Mouse (Mus musculus) naive thymus-derived CD4-positive, alpha-beta T cell, adult 5 months (primary cell): ENCODE measurements around the gene Tlr11. TPM values are rescaled to one million over a fixed set of nuclear protein-coding genes. Genes with fewer than 3 reads are reported as not detected.

ENCODE experiments used
- polyA plus RNA-seq: library from polyadenylated mRNA; unstranded; fragments of 100-300 nt; shearing (Covaris generic); gene quantifications from one replicate; pipeline ENCODE4 v1.2.1, GENCODE M21; 2017

Gene Tlr11
- not detected for polyA plus RNA-seq

GRCm38 (mm10) chr14:50357593-50357992 is at the start of gene Tlr11:
Gene Tlr11, plus strand, starts transcription at chr14:50357914.

GRCm38 (mm10) chr14:50326661-50327060 is 31.1 kb upstream of the Tlr11 start, which contains the start of gene Olfr734:
Gene Olfr734, minus strand, starts transcription at chr14:50326761.

DNA sequence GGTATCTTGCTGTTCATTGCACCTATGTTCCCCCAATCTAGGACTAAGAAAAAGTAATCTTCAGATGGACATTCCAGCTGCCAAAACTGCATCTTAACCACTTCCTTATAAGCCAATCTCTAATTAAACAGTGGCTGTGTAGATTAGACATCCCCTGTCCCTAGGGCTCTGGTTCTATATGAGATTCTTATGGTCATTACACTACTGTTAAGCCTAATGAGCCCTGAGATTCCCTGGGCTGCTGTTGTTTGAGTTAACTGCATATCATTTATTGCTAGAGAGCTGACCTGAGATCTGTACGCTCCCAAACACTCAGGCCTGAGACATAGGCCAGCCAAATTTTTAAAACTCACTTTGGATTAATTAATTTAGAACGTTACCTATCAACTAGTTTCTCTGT is 8.9 kb upstream of the Tlr11 start, which contains the start of gene Olfr735:
TSS of gene Olfr735 (minus strand) at position 77 of the 400 bp plus-strand sequence.

GRCm38 (mm10) chr14:50380863-50381262 is 23.1 kb downstream of the Tlr11 start, which contains the start of gene Olfr736:
Gene Olfr736, plus strand, starts transcription at chr14:50381163.

GRCm38 (mm10) chr14:50407268-50407667 is 49.6 kb downstream of the Tlr11 start, which contains the start of gene Olfr738:
Gene Olfr738, plus strand, starts transcription at chr14:50407568.

Other genes with a start within 250 kb of the Tlr11 start
- gene Olfr727, start 234.7 kb upstream of the Tlr11 start, polyA plus RNA-seq = 0.30 TPM
- gene Olfr728, start 215.2 kb upstream of the Tlr11 start, polyA plus RNA-seq = not detected
- gene Olfr729, start 205.0 kb upstream of the Tlr11 start, polyA plus RNA-seq = 0.30 TPM
- not detected for gene Olfr730, start 169.7 kb upstream of the Tlr11 start, polyA plus RNA-seq
- gene Olfr731, start 116.0 kb upstream of the Tlr11 start, polyA plus RNA-seq = 0.06 TPM
- gene Olfr732, start 73.7 kb upstream of the Tlr11 start, polyA plus RNA-seq = not detected
- not detected for gene Olfr733, start 56.4 kb upstream of the Tlr11 start, polyA plus RNA-seq
- gene Olfr734, start 31.2 kb upstream of the Tlr11 start, polyA plus RNA-seq = not detected
- not detected for gene Olfr735, start 9.0 kb upstream of the Tlr11 start, polyA plus RNA-seq
- gene Olfr736, start 23.2 kb downstream of the Tlr11 start, polyA plus RNA-seq = not detected
- gene Olfr738, start 49.7 kb downstream of the Tlr11 start, polyA plus RNA-seq = not detected
- gene Olfr739, start 60.7 kb downstream of the Tlr11 start, polyA plus RNA-seq = not detected
- not detected for gene Olfr740, start 87.6 kb downstream of the Tlr11 start, polyA plus RNA-seq
- not detected for gene Olfr741, start 114.8 kb downstream of the Tlr11 start, polyA plus RNA-seq
- gene Olfr742, start 145.7 kb downstream of the Tlr11 start, polyA plus RNA-seq = not detected
- not detected for gene Olfr743, start 163.9 kb downstream of the Tlr11 start, polyA plus RNA-seq